Mouse (Mus musculus): ENCODE data around the gene AC161166.1.

Gene AC161166.1

GRCm38 (mm10) chr7:24483291-24483690, 29.0 kb downstream of the AC161166.1 start:
- DNase-seq = peak; percentile 68

- peak; percentile 51 for DNase-seq
These were observed 29.8 kb downstream of the AC161166.1 start for GRCm38 (mm10) chr7:24482208-24483020.

- DNase-seq = peak; percentile 95
These were observed 30.6 kb downstream of the AC161166.1 start, which contains the start of gene Cadm4 for GRCm38 (mm10) chr7:24481474-24482207. Cadm4 (plus strand) TSS chr7:24482023.

DNA sequence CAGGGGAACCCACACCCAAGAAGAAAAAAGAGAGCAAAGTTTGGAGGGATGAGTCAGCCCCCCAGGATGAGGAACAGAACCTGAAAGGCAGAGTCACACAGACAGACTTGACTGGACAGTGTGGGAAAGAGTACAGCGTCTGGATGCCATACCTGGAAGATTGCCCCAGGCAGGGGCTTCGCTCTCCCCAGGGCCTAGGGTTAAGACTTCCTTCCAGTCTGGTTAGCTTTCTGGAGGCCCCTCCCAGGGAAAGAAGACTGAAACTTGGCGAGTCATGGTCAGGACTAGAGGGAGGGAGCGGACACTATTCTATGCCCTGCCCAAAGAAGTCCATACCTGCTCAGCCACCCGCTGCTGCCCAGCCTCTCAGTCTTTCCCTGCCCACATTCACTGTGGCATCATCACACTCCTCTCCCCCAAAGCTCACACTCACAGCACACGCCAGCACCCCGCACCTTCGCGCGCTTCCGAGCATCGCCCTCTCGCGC, 31.2 kb downstream of the AC161166.1 start:
- DNase-seq = peak; percentile 74

DNA sequence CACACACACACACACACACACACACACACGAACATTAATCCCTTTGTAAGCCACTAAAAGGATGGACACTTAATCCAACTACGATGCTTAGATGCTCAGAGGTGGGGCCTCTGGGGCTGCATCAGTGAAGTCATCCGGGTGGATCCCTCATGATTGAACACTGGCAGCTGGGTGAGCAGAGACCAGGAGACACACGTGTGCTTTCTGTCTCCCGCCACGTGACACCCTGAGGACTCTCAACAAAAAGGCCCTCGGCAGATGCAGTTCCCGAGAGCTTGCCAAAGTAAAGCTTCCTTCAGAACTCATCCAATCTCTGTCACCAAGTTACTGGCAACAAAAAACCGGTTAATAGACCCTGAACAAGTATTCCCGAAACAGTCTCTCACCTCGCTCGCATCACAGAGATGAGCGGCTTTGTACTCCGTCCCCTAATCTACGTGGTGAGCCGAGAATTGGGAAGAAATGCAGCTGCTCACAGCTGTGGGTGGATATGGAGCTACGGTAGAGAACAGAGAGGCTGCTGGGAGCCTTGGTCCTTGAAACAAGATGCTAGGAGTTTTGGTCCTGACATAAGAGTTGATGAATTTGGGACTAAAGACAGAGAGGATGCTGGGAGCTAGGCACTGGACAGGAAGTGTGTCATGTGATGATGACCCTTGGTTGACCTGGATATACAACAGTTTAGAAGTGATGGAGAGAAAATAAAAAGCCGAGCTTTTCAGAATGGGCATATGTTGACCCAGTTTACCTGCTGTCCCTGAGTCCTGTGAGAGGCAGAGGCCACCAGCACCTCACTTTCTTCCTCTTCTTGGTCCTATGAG, 31.9 kb downstream of the AC161166.1 start:
- DNase-seq = peak; percentile 64

DNA sequence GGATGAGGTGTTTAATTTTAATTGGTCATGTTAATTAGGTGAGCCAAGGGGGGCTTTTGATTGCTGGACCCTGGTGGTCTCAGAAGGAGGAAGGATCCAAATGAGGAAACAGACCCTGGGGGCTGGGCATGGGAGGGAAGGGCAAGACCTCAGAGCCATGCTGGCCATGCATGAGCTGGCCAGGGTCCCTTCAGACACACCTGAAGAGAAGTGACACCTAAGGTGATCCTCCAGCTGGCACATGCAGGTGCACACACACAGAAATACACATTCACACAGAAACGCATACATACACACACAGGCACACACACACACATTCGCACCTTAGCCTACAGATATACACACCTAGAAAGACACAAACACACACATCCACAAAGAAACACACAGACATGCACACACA, 32.6 kb downstream of the AC161166.1 start:
- DNase-seq = peak; percentile 53

DNA sequence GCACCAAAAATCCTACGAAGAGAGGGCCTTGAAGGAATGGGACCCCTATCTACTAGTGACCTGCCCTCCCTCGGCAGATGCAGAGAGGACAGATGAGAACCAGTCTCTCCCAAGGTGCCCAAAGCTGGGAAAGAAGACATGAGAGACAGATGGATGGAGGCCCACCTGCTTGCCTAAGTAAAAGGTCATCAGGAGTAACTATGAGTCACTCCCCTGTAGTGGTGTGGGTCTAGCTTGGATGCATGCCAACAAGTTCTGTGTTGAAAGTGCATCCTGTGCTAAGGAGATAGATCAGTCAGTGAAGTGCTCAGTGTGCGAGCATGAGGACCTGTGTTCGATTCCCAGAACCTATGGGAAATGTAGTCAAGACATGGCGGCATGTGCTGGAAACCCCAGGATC, 33.3 kb downstream of the AC161166.1 start:
- peak; percentile 50 for DNase-seq

DNA sequence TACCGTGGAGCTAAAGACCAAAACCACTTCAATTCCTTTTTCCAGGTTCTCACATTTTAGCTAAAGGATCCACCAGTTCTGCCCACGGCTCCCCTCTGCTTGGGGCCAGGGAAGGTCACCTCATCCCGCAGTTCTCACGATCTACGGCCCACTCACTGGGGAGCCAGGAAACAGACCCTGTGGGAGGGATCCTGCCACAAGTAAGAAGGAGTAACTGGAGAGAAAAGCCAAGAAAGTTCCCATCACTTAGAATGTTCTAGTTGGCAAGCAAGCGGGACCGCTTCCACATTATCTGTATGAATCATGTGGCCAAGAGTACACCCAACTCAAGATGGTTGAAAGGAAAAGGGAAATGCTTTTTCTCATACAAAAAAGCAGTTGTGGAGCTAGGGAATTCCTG, 35.4 kb downstream of the AC161166.1 start:
- no peak for DNase-seq

DNA sequence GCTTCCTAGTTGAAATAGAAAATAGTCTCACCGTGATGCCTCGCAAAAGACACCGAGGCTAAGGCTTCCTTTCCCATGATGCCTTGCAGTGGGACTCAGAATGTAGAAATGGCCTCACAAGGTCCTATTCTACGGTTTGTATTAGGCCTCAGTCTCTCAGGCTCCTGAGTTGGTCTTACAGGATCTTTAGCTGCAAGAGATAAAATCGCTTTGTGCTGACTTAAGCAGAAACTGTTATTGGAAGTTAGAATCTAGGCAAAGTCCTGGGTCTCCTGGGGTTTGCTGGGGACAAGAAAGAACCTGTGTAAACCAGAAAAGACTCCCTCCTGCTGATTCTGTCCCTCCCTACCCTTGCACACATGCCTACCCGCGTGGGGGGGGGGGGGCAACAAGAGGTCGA, 35.9 kb downstream of the AC161166.1 start:
- DNase-seq = peak; percentile 26

- DNase-seq = peak; percentile 54
These were observed 37.3 kb downstream of the AC161166.1 start for GRCm38 (mm10) chr7:24474811-24475506.

DNA sequence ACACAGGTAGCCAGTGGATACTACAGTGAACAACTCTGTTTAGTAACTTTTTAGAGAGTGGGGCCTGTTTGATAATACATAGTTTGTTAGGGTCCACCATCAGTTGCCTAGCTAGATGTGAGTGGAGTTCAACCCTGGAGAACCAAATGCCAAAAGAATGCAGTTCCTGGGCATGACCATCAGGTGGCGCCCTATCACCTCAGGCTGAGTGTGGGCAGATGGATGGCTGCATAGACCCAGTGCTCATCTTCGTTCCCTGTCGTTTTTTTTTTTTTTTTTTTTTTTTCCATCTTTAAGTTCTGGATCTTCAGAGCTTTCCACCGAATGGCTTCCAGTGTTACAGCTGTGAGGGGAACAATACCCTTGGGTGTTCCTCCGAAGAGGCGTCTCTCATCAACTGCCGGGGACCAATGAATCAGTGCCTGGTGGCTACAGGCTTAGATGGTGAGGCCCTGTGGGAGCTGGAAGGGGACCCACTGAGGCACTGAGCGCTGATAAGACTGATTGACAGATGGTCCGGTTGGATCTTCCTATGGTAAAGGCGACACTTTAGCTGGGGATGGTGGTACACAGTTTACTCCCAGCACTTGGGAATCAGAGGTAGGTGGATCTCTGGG, 38.2 kb downstream of the AC161166.1 start:
- DNase-seq = peak; percentile 90

DNA sequence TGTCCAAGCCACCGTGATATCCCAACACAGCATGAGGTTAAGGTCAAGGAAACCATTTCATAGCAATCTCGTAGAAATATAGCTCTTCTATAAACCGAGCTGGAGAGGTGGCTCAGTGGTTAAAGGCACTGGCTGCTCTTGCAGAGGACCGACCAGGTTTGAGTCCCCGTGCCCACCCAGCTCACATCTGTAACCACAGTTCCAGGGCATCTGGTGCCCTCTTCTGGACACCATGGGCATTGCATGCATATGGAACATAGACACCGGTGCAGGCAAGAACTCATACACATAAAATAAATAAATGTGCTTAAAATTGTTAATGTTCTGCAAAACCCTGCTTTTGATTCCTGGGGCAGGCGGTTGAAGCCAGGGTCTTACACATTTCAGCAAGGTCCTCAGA, 39.3 kb downstream of the AC161166.1 start:
- DNase-seq = peak; percentile 52

- DNase-seq = peak; percentile 30
These were observed 39.8 kb downstream of the AC161166.1 start for GRCm38 (mm10) chr7:24472442-24472841.

DNA sequence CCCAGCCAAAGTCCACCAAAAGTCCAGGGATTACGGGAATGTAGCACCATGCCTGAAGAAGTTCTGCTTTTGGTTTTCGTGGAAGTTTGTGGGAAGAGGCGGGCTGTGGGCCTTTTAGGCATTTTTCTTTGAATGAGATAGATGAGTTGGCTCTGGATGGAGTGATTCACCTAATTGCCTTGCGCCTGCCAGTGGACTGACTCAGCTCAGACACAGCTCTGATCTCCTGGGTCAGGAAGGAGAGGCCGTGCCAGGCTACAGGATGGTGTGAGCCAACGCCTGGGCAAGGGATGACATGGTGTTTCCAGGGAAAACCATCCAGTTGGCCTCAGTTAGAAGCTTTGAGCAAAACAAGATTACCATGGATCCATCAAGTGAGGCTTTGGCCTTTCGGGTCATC, 41.9 kb downstream of the AC161166.1 start:
- DNase-seq = peak; percentile 61

DNA sequence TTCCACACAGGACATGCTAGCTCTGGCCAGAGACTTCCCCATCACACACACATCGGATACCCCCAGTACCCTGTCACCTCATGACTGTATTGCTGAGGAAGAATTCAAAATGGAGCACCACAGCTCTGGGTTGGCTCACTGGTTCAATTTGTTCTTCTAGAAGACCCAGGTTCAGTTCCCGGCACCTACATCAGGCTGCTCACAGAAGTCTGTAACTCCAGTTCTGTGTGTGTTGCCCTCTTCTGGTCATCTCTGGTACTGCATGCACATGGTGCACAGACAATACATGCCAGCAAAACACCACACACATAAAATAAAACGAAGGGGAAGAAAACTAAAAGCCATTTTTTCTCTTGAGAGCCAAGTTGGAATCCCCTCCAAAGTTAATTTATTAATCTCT, 43.1 kb downstream of the AC161166.1 start:
- no peak for DNase-seq

- DNase-seq = no peak
These were observed 44.4 kb downstream of the AC161166.1 start for GRCm38 (mm10) chr7:24467886-24468285.

GRCm38 (mm10) chr7:24466835-24467234, 45.4 kb downstream of the AC161166.1 start:
- DNase-seq = no peak

DNA sequence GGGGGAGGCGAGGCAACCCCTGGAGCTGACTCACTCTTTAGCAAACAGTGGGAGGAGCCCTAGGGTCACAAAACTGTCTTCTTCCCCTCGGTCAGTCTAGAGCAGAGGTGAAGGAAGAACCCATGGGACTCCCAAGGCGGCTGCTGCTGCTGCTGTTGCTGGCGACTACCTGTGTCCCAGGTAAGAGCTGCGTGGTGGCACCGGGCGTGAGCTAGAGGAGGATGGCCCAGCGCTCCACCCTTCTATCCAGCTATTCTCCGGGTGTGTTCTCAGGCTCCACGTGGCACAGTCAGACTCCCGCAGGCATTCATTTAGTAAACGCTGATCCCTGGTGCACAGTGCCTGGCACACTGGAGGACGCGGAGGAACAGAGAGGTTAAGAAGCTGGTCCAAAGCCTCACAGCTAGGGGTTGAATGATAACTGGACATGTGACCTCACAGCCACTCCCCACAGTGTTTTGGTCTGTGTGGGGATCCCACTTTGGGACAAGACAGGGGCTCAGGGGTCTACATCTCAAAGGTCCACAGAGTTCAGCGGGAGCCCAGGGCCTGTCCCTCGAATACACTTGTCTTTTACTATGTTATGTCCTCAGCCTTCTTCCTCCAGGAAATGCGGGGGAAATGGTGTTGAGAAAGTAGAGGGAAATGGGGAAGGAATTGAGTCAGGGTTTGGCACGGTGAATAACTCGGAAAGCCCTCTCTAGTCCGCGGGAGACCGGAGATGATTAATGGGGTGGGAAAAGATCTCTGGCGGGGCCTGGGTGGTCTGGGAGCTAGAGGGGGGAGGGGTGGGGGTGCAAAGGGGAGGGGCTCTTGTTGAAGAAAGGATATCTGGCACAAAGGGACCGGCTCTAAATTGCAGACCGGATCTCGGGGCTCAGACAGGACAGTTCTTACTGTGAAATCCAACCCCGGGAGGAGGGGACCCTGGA, 49.6 kb downstream of the AC161166.1 start, which contains the start of gene Plaur:
TSS of gene Plaur (plus strand) at position 97 of the 932 bp plus-strand sequence.
- no peak for DNase-seq

GRCm38 (mm10) chr7:24461376-24462051, 50.7 kb downstream of the AC161166.1 start:
- no peak for DNase-seq
